Mouse (Mus musculus) ovary, postnatal 10 days (tissue): ENCODE measurements around the gene Trpv6.

Experiments
- DNase-seq: peaks from one replicate; pipeline ENCODE4 v3.0.0; 2022; ENCODE audit warnings: low spot score

Trpv6 gene

GRCm38 (mm10) chr6:41636178-41636577 is at the start of gene Trpv6:
Gene Trpv6, minus strand, starts transcription at chr6:41636405.
- DNase-seq = no peak

GRCm38 (mm10) chr6:41685596-41685995 is 49.4 kb upstream of the Trpv6 start:
- no peak for DNase-seq

DNA sequence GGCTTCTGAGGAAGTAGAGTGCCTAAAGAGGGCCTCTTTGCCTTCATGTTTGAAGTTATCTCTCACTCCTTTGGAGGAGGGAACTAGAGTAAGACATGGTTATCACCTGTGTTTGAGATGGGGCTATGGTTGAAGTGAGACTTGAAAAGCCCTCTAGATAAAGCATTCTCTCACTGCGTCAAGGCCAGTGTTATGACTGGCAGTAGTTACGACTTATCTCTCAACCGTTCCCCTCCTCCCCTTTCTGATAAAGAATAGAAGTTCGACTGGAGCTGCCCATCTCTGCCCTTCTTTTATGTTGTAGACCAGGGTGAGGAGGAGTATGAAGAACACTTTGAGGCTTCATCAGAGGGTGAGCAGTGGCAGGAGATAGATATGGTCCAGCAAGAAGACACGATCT is 48.7 kb upstream of the Trpv6 start:
- DNase-seq = no peak

- DNase-seq = no peak
These were observed 47.9 kb upstream of the Trpv6 start, which contains the start of gene Llcfc1 for GRCm38 (mm10) chr6:41684131-41684530. Gene Llcfc1, plus strand, starts transcription at chr6:41684431.

DNA sequence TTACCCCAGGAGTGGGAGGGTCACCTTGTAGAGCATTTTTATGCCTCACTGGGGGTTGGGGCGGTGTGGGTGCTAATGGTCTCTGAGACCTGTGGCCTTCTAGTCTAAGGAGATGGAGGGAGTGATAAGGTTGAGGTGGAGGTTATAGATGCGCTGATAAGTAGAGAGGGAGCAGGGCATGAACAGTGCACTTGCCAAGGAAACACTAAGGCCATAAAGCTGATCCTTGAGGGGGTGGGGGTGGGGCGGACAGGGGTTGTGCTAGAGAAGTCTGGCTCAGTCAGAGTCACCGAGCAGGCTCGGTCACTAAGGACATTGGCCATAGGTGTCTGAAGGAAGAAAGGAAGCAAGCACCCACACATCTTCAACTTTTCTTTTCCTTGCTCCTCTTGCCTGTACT is 45.5 kb upstream of the Trpv6 start:
- DNase-seq = no peak

DNA sequence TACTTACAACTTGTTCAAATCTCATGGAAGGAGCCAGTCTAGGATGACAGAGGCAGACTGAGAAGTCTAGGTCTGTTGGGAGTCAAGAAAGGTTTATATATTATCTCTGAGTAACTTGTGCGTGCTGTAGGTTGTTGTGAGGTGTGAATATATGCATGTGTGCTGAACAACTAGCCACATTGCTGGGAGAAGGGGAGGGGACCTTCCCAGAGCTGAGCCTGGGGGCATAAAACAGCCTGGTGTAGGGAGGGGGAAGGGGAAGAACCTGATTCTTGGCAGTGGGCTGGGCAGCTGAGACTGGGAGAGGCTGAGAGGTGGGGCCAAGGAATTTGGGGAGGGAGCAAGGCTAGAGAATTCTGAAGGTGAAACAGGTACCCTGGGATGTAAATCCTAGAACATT is 44.5 kb upstream of the Trpv6 start, which contains the start of gene Trpv5:
Gene Trpv5 (minus strand): TSS at position 101 of the 400 bp plus-strand sequence.
- no peak for DNase-seq

- DNase-seq = no peak
These were observed 40.3 kb upstream of the Trpv6 start for GRCm38 (mm10) chr6:41676530-41676929.

- DNase-seq = no peak
These were observed 26.1 kb upstream of the Trpv6 start for GRCm38 (mm10) chr6:41662320-41662719.

DNA sequence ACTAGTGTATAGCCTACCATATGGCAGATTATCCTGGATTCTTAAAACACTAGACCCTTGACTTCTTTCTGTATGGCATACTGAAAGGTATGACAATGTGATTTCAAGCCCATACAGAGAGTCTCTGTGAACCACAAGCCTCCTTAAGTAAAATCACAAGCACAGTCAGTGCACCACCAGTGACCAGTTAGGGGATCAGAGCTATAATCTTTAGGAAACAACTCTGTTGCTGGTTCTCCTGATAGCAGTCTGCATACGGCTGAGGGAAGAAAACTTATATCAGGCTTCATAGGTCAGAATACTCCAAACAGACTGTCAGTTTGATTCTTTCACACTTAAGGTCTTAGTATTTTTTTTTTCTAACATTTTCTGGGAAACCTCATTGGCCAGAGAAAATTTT is 22.3 kb upstream of the Trpv6 start:
- DNase-seq = no peak

GRCm38 (mm10) chr6:41654648-41655047 is 18.4 kb upstream of the Trpv6 start:
- DNase-seq = no peak

DNA sequence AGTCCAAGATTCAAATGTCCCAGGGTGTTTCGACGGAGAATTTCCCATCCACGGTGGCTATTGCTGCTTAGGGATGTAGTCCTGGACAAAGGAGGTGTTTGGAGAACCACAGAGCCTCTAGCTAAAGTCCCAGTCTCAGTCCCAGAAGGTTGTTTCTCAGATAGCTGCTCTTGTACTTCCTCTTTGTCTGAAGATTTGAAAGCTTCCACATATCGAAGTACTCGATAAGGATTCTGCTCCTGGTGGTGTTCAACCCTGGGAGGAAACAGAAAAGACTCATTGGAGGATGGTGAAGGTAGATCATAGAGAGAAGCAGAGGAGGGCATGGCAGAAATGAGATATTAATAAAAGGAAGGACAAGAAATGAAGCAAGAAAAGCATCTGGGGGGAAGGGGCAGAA is 17.0 kb upstream of the Trpv6 start:
- no peak for DNase-seq

DNA sequence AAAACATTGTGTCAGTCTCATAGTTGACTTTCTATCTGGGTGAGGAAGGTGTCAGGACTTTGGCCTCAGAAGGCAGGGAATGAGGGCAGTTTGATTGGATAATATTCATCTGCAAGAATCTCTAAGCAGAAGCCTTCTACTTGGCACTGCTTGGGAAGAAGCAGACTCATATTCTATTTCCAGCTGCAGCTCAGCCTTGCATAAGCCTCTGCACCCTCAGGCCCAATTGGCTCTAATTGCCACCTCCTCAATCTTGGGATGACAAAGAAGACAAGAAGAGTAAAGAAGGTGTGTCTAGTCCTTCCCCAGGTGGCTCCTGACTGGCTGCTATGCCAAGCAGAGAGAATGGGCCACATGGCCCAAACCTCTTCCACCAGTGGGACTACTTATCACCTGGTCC is 10.5 kb upstream of the Trpv6 start:
- no peak for DNase-seq

DNA sequence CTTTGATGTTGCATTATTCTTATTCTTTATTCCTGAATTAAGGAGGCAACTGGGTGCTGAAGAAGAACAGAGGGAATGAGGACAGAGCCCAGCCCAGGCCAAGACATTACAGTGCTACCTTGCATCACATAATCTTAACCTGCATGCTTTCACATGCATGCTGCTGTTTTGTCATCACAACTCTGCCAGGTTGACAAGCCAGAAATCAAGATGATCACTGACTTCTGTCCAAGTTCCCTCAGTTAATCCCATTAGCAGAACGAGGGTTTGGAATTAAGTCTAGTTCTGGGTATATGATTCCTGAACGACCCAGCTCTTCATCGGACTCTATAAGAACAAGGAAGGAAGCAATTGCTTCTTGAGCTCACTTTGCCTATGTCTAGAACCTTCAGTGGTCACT is 10.0 kb upstream of the Trpv6 start:
- DNase-seq = no peak

GRCm38 (mm10) chr6:41643227-41643626 is 7.0 kb upstream of the Trpv6 start:
- no peak for DNase-seq

- no peak for DNase-seq
These were observed 6.6 kb upstream of the Trpv6 start for GRCm38 (mm10) chr6:41642765-41643164.

GRCm38 (mm10) chr6:41641173-41641866 is 5.1 kb upstream of the Trpv6 start:
- DNase-seq = no peak

DNA sequence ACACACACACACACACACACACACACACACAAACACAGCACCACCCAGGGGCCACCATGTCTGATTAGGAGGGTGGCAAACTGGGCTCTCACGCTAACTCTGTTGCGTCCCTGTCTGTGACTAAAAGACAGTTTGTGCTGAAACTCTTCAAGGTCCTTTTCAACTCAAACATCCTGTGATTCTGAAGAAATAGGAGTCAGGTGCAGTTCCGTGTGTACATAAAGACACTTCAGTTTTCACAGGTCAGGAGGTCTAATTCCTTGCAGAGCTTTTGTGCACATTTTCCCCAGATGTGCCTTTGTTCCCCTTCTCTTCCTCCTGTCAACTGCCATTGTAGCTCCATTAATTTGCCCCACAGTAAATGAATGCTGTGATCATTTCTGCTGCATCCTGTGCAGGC is 4.2 kb upstream of the Trpv6 start:
- DNase-seq = no peak

DNA sequence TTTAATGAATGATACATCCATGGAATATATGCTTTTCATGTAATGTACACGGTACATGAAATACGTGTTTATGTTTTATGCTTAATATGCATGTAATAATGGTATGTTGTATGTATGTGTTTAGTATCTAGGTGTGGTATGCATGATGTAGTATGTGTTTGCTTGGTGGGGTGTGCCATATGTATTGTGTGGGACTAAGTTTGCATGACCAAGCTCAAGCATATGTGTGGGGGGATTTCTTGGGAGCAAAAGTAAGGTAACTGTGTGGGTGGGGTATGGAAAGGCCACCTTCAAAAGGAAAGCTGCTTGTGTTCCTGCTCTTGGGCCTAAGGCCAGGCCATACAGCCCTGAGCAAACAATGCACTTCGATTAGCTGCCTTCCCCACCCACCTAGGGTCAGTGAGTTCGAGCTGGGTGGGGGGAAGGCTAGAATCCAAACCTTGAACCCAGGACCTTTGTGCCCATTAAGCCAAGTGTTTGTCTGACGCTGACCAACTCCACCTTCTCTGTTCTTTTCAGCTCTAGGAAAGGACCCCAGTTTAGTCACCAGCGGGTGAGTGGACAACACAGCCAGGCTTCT is 1.8 kb upstream of the Trpv6 start:
- DNase-seq = no peak

DNA sequence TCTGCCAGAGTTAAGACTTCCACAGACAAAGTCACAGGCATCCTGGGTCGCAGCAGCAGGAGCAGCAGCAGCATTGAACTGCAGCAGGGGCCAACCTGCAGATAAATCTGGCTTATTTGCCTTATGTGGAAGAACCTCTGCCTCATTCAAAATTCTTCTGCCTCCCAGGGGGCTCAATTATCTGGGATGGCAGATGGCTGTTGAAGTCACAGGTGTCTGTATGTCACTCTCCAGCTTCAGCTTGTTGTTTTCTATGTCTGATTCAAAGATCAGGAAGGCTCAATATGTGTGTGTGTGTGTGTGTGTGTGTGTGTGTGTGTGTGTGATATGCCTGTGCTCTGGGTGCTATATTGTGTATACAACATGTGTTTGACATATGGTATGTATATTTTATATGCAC is 1.2 kb upstream of the Trpv6 start:
- no peak for DNase-seq

- no peak for DNase-seq
These were observed 994 bp downstream of the Trpv6 start for GRCm38 (mm10) chr6:41635211-41635610.

- DNase-seq = no peak
These were observed 4.7 kb downstream of the Trpv6 start for GRCm38 (mm10) chr6:41631549-41631948.

GRCm38 (mm10) chr6:41630791-41631190 is 5.4 kb downstream of the Trpv6 start:
- no peak for DNase-seq

- no peak for DNase-seq
These were observed 8.0 kb downstream of the Trpv6 start for GRCm38 (mm10) chr6:41628180-41628579.

DNA sequence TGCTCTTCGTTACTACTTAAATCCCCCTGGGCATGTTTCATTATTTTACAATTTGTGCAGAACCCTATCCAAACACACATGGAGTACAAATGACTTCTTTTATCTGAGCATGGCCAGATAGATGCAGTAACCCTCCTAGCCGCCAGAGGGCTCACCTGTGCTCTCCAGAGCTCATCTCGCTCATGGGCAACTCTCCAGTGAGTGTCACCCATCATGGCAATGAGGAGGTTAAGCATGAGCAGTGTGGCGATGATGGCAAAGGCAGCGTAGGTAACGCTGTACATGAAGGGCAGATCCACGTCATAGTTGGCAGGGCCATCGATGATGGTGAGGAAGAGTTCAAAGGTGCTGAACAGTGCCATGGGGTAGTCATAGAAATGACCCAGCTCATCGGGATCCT is 13.5 kb downstream of the Trpv6 start:
- DNase-seq = no peak
